Mouse (Mus musculus): ENCODE measurements around the gene Ccl27a. TPM values are rescaled to one million over a fixed set of nuclear protein-coding genes. Genes with fewer than 3 reads are reported as not detected.

Gene Ccl27a
- total and polyA plus RNA-seq, 3 experiments, result 6.4 to 12.1 TPM; not detected in 1

GRCm38 (mm10) chr4:41741158-41741560 lies 32.9 kb downstream of the Ccl27a start:
- Histone ChIP-seq H3K4me3 (ENCODE audit: control insufficient read depth in 1 of 2, insufficient read depth in 1 of 2, low read depth in 2 of 2, low read length in 2 of 2) (peak overlapping the region; percentile 67 to 68), H3K9me3 (replicated peaks; ENCODE audit: insufficient read depth, low read length) (no peaks in the 10 kb centered on the region), H3K36me3 (ENCODE audit: control insufficient read depth in 1 of 2, insufficient read depth in 2 of 2, low read length in 2 of 2) (peaks cover 0 to 27% of the 10 kb centered on the region in 2 experiments; a peak in 2 of 4 replicates), H3K27me3 (ENCODE audit: control insufficient read depth in 1 of 2, insufficient read depth in 2 of 2, low read length in 2 of 2) (no peaks in the 10 kb centered on the region), H3K4me1 (ENCODE audit: control insufficient read depth in 1 of 2, insufficient read depth in 2 of 2, low read length in 2 of 2) (peaks cover 2 to 29% of the 10 kb centered on the region in 2 experiments), H3K79me2 (ENCODE audit: control insufficient read depth, insufficient read depth, low read length, poor library complexity) (peaks cover 15% of the 10 kb centered on the region), H3K9ac (ENCODE audit: control insufficient read depth, low read depth, low read length, poor library complexity, severe bottlenecking) (peak overlapping the region; percentile 75), H3K27ac (ENCODE audit: control insufficient read depth, low read depth, low read length) (peak overlapping the region; percentile 51)
- peak; percentile 98 for DNase-seq (ENCODE audit: low read depth, low spot score)
- TF ChIP-seq EP300 (IDR thresholded peaks at IDR 0.05; ENCODE audit: low read depth in 1 of 2, low read length in 2 of 2) (peak in 1 of 2 experiments; percentile 37; a peak in 2 of 4 replicates), CHD2 (IDR thresholded peaks at IDR 0.05; ENCODE audit: low read length) (no peak), MYC (IDR thresholded peaks at IDR 0.05; ENCODE audit: low read depth, low read length) (no peak; the same call in 1 of the 2 replicates), CHD1 (IDR thresholded peaks at IDR 0.05; ENCODE audit: low read depth, low read length) (peak; percentile 99), SIN3A (IDR thresholded peaks at IDR 0.05; ENCODE audit: low read length) (peak; percentile 73), TBP (IDR thresholded peaks at IDR 0.05; ENCODE audit: low read depth, low read length) (peak; percentile 84), MAX (IDR thresholded peaks at IDR 0.05; ENCODE audit: low read length) (no peak), HCFC1 (IDR thresholded peaks at IDR 0.05; ENCODE audit: low read depth, low read length) (peak; percentile 82), ZNF384 (IDR thresholded peaks at IDR 0.05; ENCODE audit: low read depth, low read length) (no peak), TCF12 (IDR thresholded peaks at IDR 0.05; ENCODE audit: low read depth, low read length) (peak; percentile 70), ETS1 (IDR thresholded peaks at IDR 0.05; ENCODE audit: low read depth, low read length) (no peak), MXI1 (IDR thresholded peaks at IDR 0.05; ENCODE audit: low read depth, low read length) (peak; percentile 41; the same call in 1 of the 2 replicates), POLR2A (IDR thresholded peaks at IDR 0.05; ENCODE audit: control insufficient read depth in 1 of 2, insufficient read depth in 1 of 2, low read depth in 1 of 2, low read length in 2 of 2, poor library complexity in 1 of 2) (peak; percentile 84 to 95; a peak in 3 of 4 replicates), RCOR1 (IDR thresholded peaks at IDR 0.05; ENCODE audit: low read depth, low read length) (no peak), MAZ (IDR thresholded peaks at IDR 0.05; ENCODE audit: low read depth, low read length) (peak; percentile 48; the same call in 1 of the 2 replicates), POLR2AphosphoS5 (IDR thresholded peaks at IDR 0.05; ENCODE audit: borderline replicate concordance, low read depth, low read length) (no peak), ZMIZ1 (IDR thresholded peaks at IDR 0.05; ENCODE audit: low read depth, low read length) (peak; percentile 71; the same call in 1 of the 2 replicates), ELF1 (IDR thresholded peaks at IDR 0.05; ENCODE audit: low read depth, low read length) (no peak; the same call in 1 of the 2 replicates), NELFE (IDR thresholded peaks at IDR 0.05; ENCODE audit: low read depth, low read length) (peak; percentile 97), POLR2AphosphoS2 (IDR thresholded peaks at IDR 0.05; ENCODE audit: low read length) (peak; percentile 91)
